Mouse (Mus musculus): Measurements from ENCODE around the gene Parp3.

The Parp3 gene

DNA sequence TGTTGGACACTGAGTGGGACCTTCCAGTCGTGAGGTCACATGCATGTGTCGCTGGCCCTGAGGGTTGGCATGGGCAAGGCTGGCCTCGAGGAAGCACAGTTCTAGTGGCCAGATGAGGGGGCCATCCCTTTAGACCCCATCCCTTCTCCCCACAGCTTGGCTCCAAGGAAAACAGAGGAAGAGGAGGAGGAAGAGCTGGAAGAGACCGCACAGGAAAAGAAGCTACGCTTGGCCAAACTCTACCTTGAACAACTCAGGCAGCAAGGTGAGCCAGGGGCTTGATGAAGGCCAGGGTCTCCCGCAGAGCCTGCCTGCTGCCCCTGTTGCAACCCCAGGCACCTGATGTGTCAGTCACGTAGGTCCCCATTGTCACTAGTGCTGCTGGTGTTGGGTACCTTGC is 3.8 kb upstream of the Parp3 start:
- ChIA-PET POLR2A (interaction anchor here in 2 of 4 experiments (0.6 to 7.0 kb wide), 8 partner anchors 9 to 1105 kb away, joined by 3 to 148 read pairs (median 4); partner anchors contain the start of genes Abhd14a (in 1 of the 2), Abhd14b (in 1 of the 2), Pcbp4 (in 1 of the 2) and Rpl29 (in 1 of the 2)), CTCF (interaction anchor here in 1 of 4 experiments (1.0 to 1.3 kb wide), 2 partner anchors 23 to 173 kb away, joined by 3 read pairs; no protein-coding TSS in a partner anchor)

DNA sequence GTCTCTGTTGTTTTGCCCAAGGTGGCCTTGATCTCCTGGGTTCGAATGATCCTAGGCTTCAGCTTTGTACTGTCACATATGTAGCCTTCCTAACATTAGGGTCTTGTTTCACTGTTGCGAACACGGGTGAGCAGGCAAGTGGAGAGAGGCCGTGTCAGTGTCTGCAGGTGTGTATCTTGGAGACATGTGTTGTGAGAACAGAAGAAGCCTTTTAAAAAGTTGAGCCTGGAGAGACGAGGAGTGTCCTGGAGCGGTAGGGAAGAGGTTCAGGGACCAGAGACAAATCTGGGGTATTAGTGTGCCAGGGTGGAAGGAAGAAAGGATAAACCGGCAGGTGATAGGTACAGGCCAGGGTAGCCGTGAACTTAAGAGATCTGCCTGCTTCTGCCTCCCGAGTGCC is 1.4 kb upstream of the Parp3 start:
- POLR2A ChIA-PET, result interaction anchor here in 3 of 4 experiments (0.6 to 9.4 kb wide), 14 partner anchors 8 to 310 kb away, joined by 3 to 173 read pairs (median 12); partner anchors contain the start of genes Rpl29 (in 3 of the 3), Abhd14a (in 2 of the 3), Abhd14b (in 2 of the 3) and Gpr62 (in 1 of the 3)
- CTCF ChIA-PET, result interaction anchor here in 3 of 4 experiments (0.6 to 2.5 kb wide), 3 partner anchors 50 to 120 kb away, joined by 3 to 35 read pairs (median 3); partner anchors contain the start of gene Rpl29 (in 1 of the 3)

- ChIA-PET POLR2A (interaction anchor here (0.5 to 9.4 kb wide), 68 partner anchors 8 to 414 kb away, joined by 3 to 173 read pairs (median 7); partner anchors contain the start of genes Abhd14a (in 4 of the 4), Acy1 (in 4 of the 4), Abhd14b (in 3 of the 4) and Rpl29 (in 3 of the 4)), CTCF (interaction anchor here (0.6 to 3.0 kb wide), 86 partner anchors 8 to 414 kb away, joined by 3 to 86 read pairs (median 6); partner anchors contain the start of genes Abhd14a (in 3 of the 4), Abhd14b (in 3 of the 4), Rpl29 (in 3 of the 4) and Acy1 (in 2 of the 4))
Measured at GRCm38 (mm10) chr9:106477649-106478048, 900 bp upstream of the Parp3 start.

DNA sequence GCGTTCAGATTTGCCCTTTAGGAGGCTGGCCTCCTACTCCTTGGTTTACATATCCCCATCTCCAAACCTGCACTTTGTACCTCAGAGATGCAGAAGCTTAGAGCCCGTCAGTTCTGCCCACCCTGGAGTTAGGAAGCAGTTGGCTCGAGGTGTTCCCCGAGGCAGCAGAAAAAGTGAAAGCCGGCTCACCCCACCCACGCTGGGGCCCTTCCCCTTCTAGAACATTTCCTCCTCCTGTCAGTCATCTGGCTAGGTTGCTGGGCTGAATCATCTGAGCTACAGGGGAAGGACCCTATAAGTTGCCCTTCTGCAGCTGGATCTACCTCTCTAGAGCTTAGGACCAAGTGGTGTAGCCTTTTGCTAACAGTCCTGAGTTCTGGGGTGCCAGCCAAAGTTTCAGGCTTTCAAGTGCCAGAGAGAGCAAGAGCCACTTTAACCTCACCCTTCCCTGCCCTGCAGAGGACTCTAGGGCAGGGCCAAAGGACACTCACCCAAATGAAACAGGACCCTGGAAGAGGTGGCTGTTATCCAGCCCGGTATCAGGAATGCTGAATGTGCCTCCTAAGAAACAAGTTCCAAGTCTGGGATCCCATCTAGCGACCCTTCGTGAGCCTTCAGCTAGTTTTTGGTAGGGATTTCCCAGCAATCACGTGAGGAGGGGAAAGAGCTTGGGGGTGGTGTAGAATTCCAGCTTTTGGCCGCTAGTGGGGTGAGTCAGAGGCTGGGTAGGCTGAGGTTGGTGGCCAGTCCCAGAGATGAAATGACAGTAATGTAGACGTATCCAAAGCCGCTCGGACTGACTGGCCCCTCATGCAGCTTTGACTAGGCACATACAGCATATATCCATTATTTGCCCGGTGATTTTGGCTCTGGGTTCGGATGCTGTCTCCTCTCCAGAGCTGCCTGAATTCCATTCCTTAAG is 486 bp downstream of the Parp3 start:
- ChIA-PET CTCF (interaction anchor here (0.6 to 3.0 kb wide), 104 partner anchors 9 to 820 kb away, joined by 3 to 86 read pairs (median 5); partner anchors contain the start of genes Rpl29 (in 4 of the 4), Abhd14a (in 3 of the 4), Abhd14b (in 3 of the 4) and Acy1 (in 3 of the 4)), POLR2A (interaction anchor here (0.6 to 9.4 kb wide), 82 partner anchors 9 to 1087 kb away, joined by 3 to 173 read pairs (median 5); partner anchors contain the start of genes Acy1 (in 4 of the 4), Abhd14a (in 3 of the 4), Abhd14b (in 3 of the 4) and Manf (in 3 of the 4))

DNA sequence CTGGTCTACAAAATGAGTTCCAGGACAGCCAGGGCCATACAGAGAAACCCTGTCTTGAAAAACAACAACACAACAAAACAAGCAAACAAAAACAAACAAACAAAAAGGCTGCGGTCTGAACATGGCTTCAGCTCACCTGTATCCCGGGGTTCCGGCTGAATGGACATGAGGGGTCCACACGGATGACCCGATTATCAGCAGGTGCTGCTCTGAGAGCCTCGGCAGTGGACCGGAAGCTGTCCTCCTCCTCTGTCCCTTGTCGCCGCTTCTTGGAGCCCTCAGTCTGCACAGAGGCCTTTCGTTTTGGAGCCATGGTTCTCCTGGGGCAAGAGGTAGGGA is 1.1 kb downstream of the Parp3 start, which contains the start of gene Rrp9:
Rrp9 (plus strand) TSS at position 301 of the 339 bp plus-strand sequence.
- POLR2A ChIA-PET, result interaction anchor here (0.6 to 9.4 kb wide), 28 partner anchors 9 to 1087 kb away, joined by 3 to 173 read pairs (median 8); partner anchors contain the start of genes Abhd14a (in 3 of the 4), Acy1 (in 3 of the 4), Rpl29 (in 3 of the 4) and Abhd14b (in 2 of the 4)
- CTCF ChIA-PET, result interaction anchor here (0.6 to 3.0 kb wide), 23 partner anchors 9 to 249 kb away, joined by 3 to 86 read pairs (median 12); partner anchors contain the start of genes Abhd14a (in 2 of the 4), Abhd14b (in 2 of the 4), Rpl29 (in 2 of the 4) and Gpr62 (in 1 of the 4)

GRCm38 (mm10) chr9:106475046-106475445 is 1.7 kb downstream of the Parp3 start:
- ChIA-PET POLR2A (interaction anchor here (0.6 to 9.4 kb wide), 17 partner anchors 9 to 829 kb away, joined by 3 to 173 read pairs (median 13); partner anchors contain the start of genes Rpl29 (in 3 of the 4), Abhd14a (in 2 of the 4), Acy1 (in 2 of the 4) and Pcbp4 (in 2 of the 4)), CTCF (interaction anchor here (0.6 to 3.0 kb wide), 15 partner anchors 8 to 168 kb away, joined by 3 to 86 read pairs (median 7); partner anchors contain the start of genes Abhd14a (in 1 of the 4), Abhd14b (in 1 of the 4), Acy1 (in 1 of the 4) and Gpr62 (in 1 of the 4))

- POLR2A ChIA-PET, result interaction anchor here (0.6 to 9.4 kb wide), 16 partner anchors 8 to 304 kb away, joined by 3 to 173 read pairs (median 6); partner anchors contain the start of genes Acy1 (in 2 of the 4), Pcbp4 (in 2 of the 4), Rpl29 (in 2 of the 4) and Abhd14a (in 1 of the 4)
- CTCF ChIA-PET, result interaction anchor here (0.6 to 2.1 kb wide), 12 partner anchors 12 to 57 kb away, joined by 3 to 10 read pairs (median 4); partner anchors contain the start of genes Abhd14a (in 1 of the 4), Abhd14b (in 1 of the 4), Acy1 (in 1 of the 4) and Pcbp4 (in 1 of the 4)
Measured at GRCm38 (mm10) chr9:106474456-106474855, 2.3 kb downstream of the Parp3 start.

- ChIA-PET POLR2A (interaction anchor here in 3 of 4 experiments (0.6 to 9.4 kb wide), 12 partner anchors 10 to 176 kb away, joined by 3 to 173 read pairs (median 5); partner anchors contain the start of genes Acy1 (in 2 of the 3), Rpl29 (in 2 of the 3) and Pcbp4 (in 1 of the 3)), CTCF (interaction anchor here in 3 of 4 experiments (0.6 to 2.1 kb wide), 8 partner anchors 13 to 169 kb away, joined by 3 to 10 read pairs (median 4); partner anchors contain the start of genes Abhd14a (in 1 of the 3), Abhd14b (in 1 of the 3), Acy1 (in 1 of the 3) and Pcbp4 (in 1 of the 3))
Measured at GRCm38 (mm10) chr9:106473753-106474105, 3.0 kb downstream of the Parp3 start.

DNA sequence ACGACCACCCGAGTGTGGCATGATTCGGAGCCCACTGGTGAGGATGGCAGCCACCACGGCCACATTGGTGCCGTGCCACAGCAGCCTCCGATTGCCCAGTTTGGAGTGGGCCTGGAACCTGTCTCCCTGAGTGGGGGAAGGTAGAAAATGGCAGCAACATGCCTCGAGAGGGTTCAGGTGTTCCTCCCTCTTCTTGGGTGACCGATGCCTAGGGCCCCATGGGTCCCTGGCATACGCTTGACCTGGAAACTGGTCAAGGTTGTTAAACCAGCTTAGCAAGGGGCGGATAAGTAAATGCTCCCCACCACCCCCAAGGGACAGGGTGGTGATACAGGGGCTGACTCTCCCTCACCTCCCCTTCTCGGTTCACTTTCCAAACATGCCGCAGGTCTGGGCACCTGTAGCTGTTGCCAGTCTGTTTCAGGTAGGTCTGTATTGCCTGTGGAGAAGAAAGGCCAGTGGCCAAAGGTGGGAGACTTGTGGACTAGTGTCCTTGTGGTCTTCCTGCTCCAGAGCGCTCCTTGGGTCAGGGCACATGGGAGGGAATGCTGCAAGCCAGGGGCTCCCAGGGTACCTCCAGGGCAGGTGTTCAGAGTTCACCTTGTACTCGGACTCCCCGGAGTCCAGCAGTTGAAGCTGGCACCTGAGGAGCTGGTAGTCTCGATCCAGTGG is 3.5 kb downstream of the Parp3 start:
- POLR2A ChIA-PET, result interaction anchor here (0.6 to 9.4 kb wide), 17 partner anchors 10 to 106 kb away, joined by 3 to 173 read pairs (median 6); partner anchors contain the start of genes Rpl29 (in 3 of the 4), Acy1 (in 2 of the 4) and Pcbp4 (in 1 of the 4)
- CTCF ChIA-PET, result interaction anchor here (0.6 to 2.1 kb wide), 12 partner anchors 13 to 170 kb away, joined by 3 to 10 read pairs (median 6); partner anchors contain the start of genes Abhd14a (in 2 of the 4), Abhd14b (in 2 of the 4), Acy1 (in 1 of the 4) and Pcbp4 (in 1 of the 4)

DNA sequence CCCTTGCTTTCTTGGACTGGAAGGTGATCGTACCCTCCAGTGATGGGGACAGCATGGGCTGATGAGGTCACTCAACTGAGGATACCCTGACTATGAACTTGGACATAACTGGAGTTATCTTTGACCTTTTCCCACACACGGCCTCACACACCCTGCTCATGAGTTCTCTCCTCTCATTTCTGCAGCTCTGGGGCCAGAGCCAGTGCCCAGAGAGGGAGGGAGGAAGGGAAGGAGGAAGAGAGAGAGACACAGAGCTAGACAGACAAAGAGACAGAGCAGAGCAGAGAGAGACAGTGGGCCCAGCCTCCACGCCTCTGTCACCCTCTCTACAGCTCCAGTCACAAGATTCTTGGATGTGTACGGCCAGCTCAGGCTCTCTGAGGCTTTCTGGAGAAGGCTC is 4.4 kb downstream of the Parp3 start:
- POLR2A ChIA-PET, result interaction anchor here (0.6 to 9.4 kb wide), 26 partner anchors 8 to 346 kb away, joined by 3 to 173 read pairs (median 5); partner anchors contain the start of genes Acy1 (in 3 of the 4), Rpl29 (in 3 of the 4), Abhd14a (in 1 of the 4) and Abhd14b (in 1 of the 4)
- CTCF ChIA-PET, result interaction anchor here in 3 of 4 experiments (0.7 to 2.1 kb wide), 9 partner anchors 22 to 270 kb away, joined by 3 to 10 read pairs (median 7); partner anchors contain the start of genes Abhd14a (in 1 of the 3), Abhd14b (in 1 of the 3) and Twf2 (in 1 of the 3)

- CTCF ChIA-PET, result interaction anchor here in 3 of 4 experiments (0.7 to 2.1 kb wide), 8 partner anchors 22 to 269 kb away, joined by 3 to 10 read pairs (median 6); partner anchors contain the start of genes Abhd14a (in 1 of the 3), Abhd14b (in 1 of the 3) and Twf2 (in 1 of the 3)
- POLR2A ChIA-PET, result interaction anchor here (0.6 to 9.4 kb wide), 29 partner anchors 9 to 346 kb away, joined by 3 to 173 read pairs (median 5); partner anchors contain the start of genes Acy1 (in 3 of the 4), Rpl29 (in 3 of the 4), Pcbp4 (in 2 of the 4) and Abhd14a (in 1 of the 4)
Measured at GRCm38 (mm10) chr9:106471892-106472291, 4.9 kb downstream of the Parp3 start.

- ChIA-PET POLR2A (interaction anchor here (0.6 to 9.4 kb wide), 28 partner anchors 9 to 347 kb away, joined by 3 to 173 read pairs (median 4); partner anchors contain the start of genes Rpl29 (in 3 of the 4), Acy1 (in 2 of the 4), Pcbp4 (in 2 of the 4) and Abhd14a (in 1 of the 4)), CTCF (interaction anchor here in 3 of 4 experiments (0.7 to 2.1 kb wide), 7 partner anchors 21 to 260 kb away, joined by 3 to 10 read pairs (median 7); partner anchors contain the start of genes Abhd14a (in 1 of the 3) and Abhd14b (in 1 of the 3))
Measured at GRCm38 (mm10) chr9:106470991-106471750, 5.6 kb downstream of the Parp3 start.

- POLR2A ChIA-PET, result interaction anchor here in 3 of 4 experiments (0.7 to 9.4 kb wide), 11 partner anchors 10 to 181 kb away, joined by 3 to 173 read pairs (median 4); partner anchors contain the start of genes Pcbp4 (in 2 of the 3) and Rpl29 (in 2 of the 3)
- CTCF ChIA-PET, result interaction anchor here in 1 of 4 experiments (0.7 to 1.4 kb wide), 2 partner anchors 22 to 362 kb away, joined by 3 read pairs; partner anchors contain the start of genes Abhd14a and Abhd14b
Measured at GRCm38 (mm10) chr9:106469776-106470175, 7.0 kb downstream of the Parp3 start.

- ChIA-PET CTCF (interaction anchor here in 1 of 4 experiments (1.4 kb wide), 1 partner anchor 22 kb away, joined by 3 read pairs; the partner anchor contains the start of genes Abhd14a and Abhd14b), POLR2A (interaction anchor here in 2 of 4 experiments (0.7 to 9.4 kb wide), 9 partner anchors 10 to 182 kb away, joined by 3 to 173 read pairs (median 4); partner anchors contain the start of genes Pcbp4 (in 2 of the 2) and Rpl29 (in 2 of the 2))
Measured at GRCm38 (mm10) chr9:106469317-106469716, 7.4 kb downstream of the Parp3 start.

Measured in embryonic stem cell, embryonic (primary cell).